Mouse (Mus musculus) adrenal gland, adult 18-20 months (tissue): ENCODE data around the gene Wnt4. TPM values are rescaled to one million over a fixed set of nuclear protein-coding genes. Genes with fewer than 3 reads are reported as not detected.

ENCODE experiments used
- DNase-seq, 2 experiments: peaks; one replicate each; pipeline ENCODE4 v3.0.0; 2021 to 2022; ENCODE audit warnings: low spot score in 2 of 2
- long read RNA-seq, 2 experiments: library from polyadenylated mRNA; stranded (forward); transcript quantifications; one replicate each; pipeline ENCODE4 v2.0.0; 2021
- total RNA-seq, 2 experiments: library from RNA; stranded (reverse); gene quantifications; 1 replicate in 1 of 2; 2 replicates in 1 of 2; pipeline ENCODE4 v1.2.3; 2021

The Wnt4 gene
- total RNA-seq = 10 to 100 TPM; 45.5 to 79.4 TPM
- long read RNA-seq, experiment 1, full-length matches to known transcripts = 92 of 106 reads
- long read RNA-seq, experiment 1, partial matches to known transcripts = 2 of 106 reads
- long read RNA-seq, experiment 1, other reads (novel, unspliced or antisense) = 12 of 106 reads
- long read RNA-seq, experiment 2, full-length matches to known transcripts = 687 of 751 reads
- long read RNA-seq, experiment 2, partial matches to known transcripts = 28 of 751 reads
- long read RNA-seq, experiment 2, other reads (novel, unspliced or antisense) = 36 of 751 reads

DNA sequence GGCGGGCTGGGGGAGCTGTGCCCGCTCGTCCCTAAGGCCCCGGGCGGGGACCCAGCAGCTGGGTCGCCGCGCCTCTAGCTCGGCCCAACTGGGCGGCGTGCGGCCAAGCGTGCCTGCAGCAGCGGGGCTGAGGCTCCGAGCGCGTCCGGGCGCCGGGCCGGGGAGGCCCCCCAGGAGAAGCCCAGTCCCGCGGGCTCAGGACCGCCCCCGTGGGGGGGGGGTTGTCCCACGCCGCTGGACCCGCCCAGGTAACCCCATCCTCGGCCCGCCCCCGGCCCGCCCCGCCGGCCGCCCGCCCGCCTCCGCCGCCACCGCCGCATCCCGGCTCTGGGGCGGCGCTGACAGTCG, at the start of gene Wnt4:
Gene Wnt4 (plus strand): TSS at position 324 of the 348 bp plus-strand sequence.
- DNase-seq = peak; percentile 71 to 84

DNA sequence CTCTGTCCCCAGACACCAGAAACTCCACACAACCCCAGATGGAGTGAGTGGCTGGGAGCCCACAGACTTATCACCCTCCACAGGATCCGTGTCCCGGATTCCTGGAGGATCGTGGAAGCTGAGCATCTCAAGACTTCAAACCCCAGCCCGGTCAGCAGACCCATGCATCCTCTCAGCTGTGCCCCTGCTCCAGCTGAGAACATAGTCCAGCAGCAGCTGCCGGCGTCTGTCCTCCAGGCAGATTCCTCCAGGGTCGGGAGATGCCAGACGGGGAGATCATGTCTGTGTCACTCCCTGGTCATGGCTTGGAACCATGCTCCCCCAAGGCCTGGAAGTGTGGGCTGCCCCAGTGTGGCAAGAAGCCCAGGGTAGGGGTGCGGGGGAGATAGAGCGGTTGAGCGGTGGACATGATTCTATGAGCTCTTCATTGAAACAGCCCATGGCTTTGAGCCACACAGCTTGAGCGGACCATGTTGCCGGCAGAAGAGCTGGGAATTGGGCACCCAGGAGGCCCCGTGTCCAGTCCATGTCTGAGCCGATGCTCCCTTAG, 48.6 kb upstream of the Wnt4 start:
- no peak for DNase-seq

DNA sequence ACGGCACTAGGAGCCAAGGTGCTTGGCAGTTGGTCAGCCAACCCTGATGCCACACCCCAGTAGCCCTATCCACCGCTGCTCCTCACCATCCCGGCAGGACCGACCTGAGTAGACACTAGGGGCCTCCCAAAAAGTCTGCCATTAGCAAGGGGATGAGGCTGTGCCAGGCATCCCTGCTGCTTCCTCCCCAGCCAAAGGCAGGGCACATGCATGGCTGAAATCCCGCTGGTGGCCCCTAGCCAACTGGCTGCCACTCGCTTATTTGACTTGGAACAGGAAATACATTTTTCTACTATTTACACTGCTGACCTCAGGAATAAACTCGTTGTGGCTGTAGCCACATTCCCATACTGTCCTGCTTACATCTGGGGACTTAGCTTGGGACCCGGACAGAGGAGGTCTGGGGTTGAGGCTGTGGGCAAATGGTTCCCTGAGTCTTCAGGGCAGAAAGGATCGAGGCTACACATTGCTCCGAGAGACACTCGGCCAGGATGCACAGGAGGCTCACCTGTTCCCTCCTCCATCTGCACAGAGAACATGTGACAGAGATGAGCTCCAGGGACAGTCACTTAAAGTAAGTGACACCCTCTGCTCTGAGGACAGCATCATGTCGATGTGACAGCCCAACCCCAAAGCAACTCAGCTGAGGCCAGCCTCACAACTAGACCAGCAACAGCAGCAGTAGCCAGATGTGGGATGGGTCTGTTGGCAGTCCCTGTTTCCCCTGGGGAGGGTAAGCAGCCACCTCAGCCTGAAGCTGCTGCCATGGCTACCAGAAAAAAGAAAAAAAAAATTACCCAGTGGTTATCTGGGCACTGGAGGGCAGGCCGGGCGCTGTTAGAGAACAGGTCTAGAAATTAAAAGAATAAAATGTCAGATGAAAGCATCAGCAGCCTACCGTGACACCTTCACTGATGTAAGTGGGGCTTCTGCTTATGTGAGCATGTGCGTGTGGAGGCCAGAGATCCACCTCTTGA, 45.5 kb upstream of the Wnt4 start:
- DNase-seq = peak; percentile 18 to 48

DNA sequence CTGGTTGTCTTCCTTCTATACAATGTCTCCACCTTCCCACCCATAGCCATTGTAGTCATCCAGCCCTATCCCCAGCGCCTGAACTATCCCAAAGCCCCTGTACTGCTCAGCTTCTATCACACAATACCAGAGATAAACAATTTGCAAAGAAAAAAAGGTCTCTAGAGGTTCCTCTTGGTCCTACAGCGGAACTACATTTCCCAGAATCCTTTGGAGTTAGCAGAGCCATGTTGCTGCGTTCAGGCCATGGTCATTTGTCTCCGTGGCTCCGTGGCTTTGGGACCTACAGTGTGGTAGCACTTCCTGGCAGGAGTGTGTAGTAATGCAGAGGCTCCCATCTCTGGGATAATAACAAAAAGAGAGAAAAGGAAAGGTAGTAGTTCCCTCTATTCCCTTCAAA, 43.7 kb upstream of the Wnt4 start:
- DNase-seq = no peak

DNA sequence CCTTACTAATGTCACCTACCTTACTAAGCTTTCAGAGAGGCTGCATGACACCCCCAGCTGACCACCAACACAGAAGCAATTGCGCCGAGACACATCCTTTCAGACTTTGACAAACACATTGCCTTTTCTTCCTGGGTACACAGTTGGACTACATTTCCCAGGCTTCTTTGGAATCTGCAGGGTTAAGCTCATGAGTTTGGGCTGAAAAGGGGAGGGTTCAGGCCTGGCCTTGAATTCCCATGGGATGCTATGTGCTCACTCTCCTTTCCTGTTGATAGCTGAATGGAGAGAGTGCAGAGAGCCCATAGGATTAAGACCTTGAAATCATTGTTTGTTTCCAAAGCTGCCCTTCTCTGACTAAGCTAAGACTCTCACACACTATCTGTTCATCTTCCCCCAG, 42.8 kb upstream of the Wnt4 start:
- no peak for DNase-seq

DNA sequence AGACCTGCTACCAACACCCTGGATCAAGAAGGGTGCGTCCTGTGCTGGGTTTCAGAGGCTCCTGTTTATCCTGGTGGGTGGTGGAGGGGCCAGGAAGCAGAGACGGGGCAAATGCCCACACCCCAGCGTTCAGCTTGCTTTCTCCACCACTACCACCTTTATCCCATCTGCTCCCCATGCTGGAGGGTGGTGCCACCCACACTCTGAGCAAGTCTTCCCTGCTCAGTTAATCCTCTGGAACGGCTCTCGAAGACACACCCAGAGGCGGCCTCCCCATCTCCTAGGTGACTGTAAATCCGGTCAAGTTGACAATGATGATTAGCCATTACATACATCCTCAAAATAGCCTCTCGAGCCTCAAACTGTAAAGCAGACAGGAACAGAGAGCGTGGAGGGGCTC, 41.9 kb upstream of the Wnt4 start:
- DNase-seq = no peak

DNA sequence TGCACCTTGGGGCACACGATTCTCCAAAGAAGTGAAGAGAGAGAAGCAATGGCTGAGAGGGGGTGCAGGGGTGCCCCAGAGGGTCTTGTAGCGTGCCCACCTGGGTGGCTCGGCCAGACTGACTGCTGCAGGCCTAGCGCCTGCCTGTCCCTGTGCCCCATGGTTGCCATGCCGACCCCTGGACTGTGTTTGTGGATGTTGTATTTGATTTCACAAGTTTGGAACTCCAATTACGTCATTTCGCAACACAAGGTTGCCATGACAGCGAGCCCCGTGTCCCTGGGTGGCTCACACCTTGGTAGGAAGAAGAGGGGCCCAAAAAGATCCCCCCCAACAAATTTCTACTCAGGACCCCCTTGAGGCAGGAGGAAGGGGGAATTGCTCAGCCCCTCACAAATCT, 32.4 kb upstream of the Wnt4 start:
- DNase-seq = no peak

DNA sequence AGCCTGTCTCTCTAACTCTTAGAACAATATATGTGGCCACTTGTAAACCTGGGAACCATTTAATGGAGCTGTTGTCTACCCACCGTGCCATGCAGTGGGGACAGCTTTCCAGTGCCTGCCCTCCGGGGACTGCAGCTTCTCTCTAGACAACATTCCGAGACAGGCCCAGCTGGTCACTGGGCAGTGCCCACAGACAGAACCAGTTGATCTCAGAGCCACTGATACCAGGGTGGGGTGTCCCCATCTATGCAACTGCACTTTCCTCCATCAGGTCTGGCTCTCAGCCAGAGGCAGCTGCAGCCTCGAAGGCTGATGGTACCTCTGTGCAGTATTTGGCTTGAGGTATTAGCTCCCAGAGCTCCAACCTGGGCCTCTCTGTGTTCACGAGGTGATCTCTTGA, 27.0 kb upstream of the Wnt4 start:
- DNase-seq = no peak

DNA sequence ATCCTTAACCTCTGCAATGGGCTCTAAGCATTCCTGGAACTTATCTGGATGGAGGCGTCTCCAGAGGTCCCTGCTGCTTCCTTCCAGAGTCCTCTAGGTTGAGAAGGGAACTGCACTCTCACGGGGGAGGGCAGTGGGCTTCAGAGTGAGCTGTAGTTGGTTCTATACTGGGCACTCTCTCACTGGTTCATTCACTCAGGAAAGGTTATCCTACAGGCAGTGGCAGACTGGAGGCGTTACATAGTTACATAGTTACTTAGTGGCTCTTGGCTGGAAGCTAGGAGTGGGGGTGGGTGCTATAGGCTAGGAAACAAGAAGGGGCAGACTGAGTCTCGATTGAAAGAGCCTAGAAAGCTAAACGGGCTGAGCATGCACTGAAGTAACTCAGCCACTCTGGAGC, 26.4 kb upstream of the Wnt4 start:
- DNase-seq = no peak

DNA sequence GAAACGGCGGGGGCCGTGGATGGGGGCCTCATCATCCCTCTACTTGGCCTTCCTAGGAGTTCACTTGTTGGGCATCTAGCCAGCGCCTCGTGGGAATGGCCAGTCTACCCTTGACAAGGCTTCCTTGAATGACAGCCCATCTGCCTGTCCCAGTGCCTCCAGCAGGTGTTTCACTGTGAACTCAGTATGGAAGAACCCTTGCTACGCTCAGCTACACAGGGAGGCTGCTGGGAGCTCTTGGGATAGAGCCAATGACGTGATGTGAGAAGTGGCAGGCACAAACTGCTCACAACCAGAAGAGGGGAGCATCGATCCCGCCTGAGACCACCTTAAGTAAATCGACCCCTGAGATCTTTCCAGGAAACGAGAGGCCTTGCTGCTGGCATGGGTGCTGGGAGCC, 23.7 kb upstream of the Wnt4 start:
- DNase-seq = no peak

DNA sequence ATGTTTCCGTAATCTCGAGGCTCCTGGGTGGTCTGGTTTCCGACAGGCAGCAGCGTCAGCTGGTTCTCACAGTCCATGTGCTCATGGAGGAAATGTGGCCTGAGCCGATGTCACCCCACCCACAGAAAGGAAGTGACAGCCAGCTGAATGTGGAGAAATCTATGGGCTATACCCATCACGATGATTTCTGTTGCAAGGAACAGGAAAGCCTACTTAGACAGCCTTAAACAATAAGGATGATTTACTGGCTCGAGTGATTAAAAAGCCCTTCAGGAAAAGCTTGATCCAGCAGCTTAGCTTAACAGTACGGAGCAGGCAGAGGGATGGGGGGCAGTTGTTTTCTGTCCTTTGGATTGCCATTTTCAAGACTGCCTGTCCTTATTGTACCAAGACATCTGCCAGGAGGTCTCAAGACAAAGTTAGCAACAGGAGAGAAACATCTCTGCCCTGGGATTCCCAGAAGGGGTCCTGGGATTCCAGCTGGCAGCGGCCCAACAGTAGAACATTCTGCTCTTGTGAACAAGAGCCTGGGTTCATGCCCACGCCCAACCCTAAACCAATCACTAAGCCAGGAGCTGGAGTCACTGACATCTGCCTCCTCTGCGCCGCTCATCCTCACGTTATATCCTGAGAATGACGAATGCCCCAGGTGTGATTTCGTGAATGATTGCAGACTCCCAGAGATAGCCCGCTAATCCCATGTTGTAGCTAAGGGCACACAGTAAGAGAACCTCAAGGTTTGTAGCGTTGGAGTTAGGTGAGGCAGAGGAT, 22.9 kb upstream of the Wnt4 start:
- no peak for DNase-seq

DNA sequence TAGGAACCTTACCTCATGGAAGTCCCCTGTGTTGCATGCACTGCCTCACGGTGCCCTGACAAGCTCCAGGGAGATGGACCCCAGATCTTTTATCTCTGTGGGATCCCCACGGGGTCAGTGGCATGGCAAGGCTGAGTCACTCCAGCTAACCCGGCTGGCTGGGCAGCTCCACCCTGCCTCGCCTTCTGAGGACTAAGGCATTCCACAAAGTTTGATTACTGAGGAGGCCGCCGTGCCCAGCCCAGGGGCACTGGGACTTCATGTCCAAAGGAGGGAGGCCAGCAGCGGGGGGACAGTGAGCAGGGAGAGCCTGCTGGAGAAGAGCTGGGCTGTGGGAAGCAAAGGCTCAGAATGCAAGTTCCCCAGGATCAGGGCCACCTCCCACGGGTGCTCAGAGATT, 21.7 kb upstream of the Wnt4 start:
- no peak for DNase-seq

DNA sequence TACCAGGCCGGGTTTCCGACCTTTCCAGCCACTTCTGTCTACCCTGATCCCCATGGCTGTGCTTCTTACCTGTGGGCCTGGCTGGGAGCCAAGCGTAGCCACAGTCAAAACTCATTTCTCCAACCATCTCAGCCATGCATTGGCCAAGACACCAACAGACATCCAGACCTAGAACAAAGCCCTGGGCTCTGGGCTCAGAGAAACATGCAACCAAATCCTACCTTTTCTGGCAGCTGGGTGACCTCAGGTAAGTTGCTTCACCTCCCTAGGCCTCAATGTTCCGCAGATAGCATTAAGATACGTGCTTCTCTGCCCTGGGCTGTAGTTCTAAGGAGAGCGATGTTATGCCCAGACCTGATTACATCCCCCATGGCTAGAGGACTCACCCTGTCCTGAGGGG, 15.5 kb upstream of the Wnt4 start:
- no peak for DNase-seq

DNA sequence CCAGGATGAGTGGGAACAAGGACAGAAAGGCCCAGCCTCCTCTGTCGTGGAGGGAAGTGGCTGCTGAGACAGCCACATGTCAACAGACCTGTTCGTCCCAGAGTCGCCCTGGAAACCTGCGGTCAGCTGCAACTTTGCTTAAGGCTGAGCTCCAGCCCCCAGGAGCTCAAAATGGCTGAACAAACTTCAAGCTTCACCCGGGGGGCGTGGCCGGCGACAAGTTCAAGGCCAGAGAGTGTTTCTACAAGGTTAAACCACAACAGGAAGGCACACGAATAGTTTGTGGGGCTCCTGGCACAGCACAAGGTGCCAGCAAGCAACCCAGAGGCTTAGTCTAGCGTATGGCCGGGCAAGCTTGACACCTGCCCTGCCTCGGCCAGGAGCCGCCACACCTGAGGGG, 13.2 kb upstream of the Wnt4 start:
- no peak for DNase-seq

DNA sequence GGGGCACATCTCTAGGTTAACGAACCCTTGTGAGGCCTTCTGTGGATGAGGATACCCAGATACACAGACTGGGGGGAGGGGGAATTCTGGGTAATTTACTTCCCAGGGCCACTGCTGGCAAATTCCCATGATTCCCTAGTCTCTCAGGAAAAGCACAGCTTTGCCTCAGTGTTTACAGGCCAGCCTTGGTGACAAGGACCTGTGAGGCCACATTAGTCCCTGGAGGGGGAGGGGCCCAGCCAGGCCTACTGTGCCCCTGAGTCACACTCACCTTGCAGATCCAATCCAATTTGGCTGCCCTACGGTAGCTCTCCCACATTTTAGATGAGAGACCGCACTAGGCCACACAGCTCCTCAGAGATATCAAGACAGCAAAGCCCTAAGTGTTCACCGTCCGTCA, 12.2 kb upstream of the Wnt4 start:
- DNase-seq = no peak

DNA sequence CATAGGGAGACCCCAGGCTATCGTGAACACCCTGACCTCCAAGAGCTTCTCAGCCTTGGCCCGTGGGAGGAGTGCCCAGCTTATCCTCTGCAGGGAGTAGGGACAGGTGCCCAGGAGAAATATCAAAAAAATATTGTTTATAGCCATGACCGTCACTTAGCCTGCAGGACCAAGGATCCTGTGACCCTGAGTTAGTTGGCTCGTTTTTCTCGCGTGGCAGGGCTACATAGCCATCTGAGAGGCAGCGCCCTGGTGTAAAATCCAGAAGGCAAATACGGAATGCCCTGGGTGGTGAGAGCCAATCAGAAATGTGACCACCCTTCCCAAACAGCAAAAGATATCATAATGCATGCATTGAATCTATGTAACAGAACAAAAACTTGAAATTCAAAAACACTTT, 8.7 kb upstream of the Wnt4 start:
- DNase-seq = no peak

DNA sequence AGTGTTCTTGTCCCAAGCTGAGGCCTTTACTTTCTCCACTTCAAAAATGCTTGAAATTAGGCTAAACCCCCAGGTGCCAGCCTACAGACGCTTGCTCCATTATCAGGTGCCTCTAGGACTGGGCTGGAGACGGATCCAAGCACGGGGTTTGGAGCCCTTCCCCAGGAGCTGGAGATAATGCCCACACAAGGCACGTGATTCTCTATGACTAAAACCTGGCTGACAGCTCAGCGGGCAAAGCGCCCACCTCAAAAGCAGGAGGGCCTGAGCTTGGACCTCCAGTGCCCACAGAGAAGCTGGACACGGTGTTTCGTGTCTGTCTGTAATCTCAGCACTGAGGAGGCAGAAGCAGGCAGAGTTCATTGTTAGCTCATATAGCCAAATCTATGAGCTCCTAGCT, 5.4 kb upstream of the Wnt4 start:
- DNase-seq = no peak

DNA sequence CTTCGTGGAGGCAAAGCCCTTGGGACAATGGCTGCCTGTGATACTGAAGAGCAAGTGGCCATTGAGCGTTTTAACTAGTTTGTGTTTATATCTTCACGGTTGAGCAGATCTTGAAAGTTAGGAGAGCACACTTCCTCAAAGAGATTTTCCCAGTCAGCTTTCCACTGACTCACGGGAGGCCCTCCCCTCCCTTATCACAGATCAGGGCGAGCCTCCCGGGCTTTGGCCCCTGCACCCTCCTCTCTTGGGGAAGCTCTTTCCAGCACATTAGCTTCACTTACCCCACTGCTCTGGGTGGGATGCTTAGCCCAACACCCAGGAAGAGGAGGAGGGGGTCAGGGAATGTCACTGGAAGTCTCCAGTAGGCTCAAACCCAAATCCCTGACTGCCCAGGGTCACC, 3.0 kb upstream of the Wnt4 start:
- DNase-seq = no peak

DNA sequence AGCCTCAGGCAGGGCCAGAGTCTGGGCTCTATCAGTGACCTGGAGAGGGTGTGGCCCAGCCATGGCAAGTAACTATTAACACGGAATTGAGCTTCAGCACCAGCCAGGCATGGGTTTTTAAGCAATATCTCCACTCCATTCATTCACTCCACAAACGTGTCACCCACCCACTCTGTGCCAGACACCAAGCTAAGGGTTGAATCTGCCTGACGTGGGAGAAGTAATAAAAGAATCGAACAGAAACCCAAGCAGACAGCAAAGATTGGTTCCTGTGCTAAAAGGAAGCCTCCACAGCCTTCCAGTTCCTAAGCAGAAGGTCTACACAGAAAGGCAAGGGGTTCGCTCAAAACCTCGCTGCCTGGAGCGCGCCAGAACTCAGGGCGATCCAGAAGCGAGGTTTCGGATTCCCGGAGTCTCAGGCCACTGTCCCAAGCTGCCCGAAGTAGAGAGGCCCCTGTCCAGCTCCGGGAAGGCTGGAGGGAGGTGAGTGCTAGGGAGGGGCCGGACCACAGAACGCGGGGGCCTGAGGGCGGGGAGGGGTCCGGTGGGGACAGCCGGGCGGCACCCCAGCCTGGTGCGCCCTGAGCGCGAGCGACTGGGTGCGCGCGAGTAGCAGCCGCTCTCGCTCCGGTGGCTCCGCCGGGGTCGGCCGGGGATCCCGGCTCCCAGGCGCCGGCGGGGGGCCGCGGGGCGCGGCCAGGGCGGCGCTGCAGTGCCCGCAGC, 685 bp upstream of the Wnt4 start:
- no peak for DNase-seq

DNA sequence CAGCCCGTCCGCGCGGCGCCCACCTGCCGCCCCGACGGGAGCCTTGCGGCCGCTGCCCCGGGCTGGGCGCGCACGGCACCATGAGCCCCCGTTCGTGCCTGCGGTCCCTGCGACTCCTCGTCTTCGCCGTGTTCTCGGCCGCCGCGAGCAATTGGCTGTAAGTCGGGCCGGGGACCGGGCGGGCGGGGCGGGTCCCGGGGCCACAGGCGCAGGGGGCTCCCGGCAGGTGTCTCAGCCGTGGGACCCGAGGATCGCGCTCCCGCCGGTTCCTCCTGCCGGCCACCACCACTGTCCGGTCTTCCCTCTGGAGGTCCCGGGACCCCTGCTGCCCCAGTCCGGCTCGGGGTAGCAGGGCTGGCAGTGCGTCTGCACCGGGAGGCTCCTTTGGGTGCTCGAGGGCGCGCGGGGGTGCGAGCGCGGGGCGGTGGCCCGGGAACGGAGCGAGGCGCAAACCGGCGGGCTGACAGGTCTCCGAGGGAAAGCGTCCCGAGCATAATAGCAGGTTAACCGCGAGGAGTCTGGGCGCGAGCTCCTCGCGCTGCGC, 383 bp downstream of the Wnt4 start:
- no peak for DNase-seq
